Mouse (Mus musculus): ENCODE results near the gene Zswim2.
"Not testable (repeated sequence)": the region's sequence is repeated elsewhere in the genome, so short reads cannot be mapped to it uniquely, and the experiment has no call there.

Zswim2 gene

DNA sequence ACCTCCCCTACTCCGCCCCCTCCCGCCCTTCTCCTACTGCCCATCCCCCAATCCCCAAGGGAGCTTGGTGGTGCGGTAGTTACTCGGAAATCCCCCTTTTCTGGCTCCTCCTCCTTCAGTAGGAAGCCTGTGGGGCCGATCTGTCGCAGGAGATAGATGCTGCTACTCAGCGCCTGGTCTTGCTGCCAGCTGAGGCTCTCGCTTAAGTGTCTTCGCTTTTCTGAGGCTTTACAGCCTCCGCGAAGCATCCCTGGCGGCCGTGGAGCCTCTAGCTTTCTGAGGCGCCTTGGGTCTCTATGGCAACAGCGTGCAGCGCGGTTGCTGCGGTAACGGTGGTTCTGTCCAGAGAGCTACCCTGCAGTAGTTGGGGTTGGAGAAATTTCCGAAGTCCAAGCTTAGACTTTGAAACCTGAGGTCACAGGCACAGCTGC lies at the start of gene Zswim2:
TSS of gene Zswim2 (minus strand) at position 298 of the 431 bp plus-strand sequence.
- DNase-seq = peak; percentile 36

DNA sequence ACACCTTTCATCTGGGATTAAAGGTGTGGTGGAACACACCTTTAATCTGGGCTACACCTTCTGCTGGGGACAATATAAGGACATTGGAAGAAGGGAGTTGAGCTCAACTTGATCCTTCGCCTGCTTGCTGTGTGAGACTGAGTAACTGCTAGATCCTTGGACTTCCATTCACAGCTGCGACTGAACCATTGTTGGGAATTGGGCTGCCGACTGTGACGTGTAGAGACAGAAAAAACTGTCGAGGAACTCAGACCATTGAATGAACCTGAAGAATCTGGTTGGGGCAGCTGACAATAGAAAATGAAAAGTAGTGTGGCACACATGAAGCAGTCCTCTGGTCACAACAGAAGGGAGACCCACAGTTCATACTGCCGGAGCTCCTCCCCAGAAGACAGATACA lies 49.2 kb upstream of the Zswim2 start, which contains the start of gene Gm13691:
TSS of gene Gm13691 (plus strand) at position 301 of the 400 bp plus-strand sequence.
- not testable (repeated sequence) for DNase-seq

DNA sequence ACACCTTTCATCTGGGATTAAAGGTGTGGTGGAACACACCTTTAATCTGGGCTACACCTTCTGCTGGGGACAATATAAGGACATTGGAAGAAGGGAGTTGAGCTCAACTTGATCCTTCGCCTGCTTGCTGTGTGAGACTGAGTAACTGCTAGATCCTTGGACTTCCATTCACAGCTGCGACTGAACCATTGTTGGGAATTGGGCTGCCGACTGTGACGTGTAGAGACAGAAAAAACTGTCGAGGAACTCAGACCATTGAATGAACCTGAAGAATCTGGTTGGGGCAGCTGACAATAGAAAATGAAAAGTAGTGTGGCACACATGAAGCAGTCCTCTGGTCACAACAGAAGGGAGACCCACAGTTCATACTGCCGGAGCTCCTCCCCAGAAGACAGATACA lies 43.4 kb upstream of the Zswim2 start, which contains the start of gene Gm13697:
TSS of gene Gm13697 (plus strand) at position 301 of the 400 bp plus-strand sequence.
- not testable (repeated sequence) for DNase-seq

DNA sequence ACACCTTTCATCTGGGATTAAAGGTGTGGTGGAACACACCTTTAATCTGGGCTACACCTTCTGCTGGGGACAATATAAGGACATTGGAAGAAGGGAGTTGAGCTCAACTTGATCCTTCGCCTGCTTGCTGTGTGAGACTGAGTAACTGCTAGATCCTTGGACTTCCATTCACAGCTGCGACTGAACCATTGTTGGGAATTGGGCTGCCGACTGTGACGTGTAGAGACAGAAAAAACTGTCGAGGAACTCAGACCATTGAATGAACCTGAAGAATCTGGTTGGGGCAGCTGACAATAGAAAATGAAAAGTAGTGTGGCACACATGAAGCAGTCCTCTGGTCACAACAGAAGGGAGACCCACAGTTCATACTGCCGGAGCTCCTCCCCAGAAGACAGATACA lies 37.6 kb upstream of the Zswim2 start, which contains the start of gene Gm13694:
TSS of gene Gm13694 (plus strand) at position 301 of the 400 bp plus-strand sequence.
- not testable (repeated sequence) for DNase-seq

DNA sequence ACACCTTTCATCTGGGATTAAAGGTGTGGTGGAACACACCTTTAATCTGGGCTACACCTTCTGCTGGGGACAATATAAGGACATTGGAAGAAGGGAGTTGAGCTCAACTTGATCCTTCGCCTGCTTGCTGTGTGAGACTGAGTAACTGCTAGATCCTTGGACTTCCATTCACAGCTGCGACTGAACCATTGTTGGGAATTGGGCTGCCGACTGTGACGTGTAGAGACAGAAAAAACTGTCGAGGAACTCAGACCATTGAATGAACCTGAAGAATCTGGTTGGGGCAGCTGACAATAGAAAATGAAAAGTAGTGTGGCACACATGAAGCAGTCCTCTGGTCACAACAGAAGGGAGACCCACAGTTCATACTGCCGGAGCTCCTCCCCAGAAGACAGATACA lies 31.8 kb upstream of the Zswim2 start, which contains the start of gene Gm13696:
TSS of gene Gm13696 (plus strand) at position 301 of the 400 bp plus-strand sequence.
- DNase-seq = not testable (repeated sequence)

- not testable (repeated sequence) for DNase-seq
Measured at GRCm38 (mm10) chr2:83967013-83967412, 26.0 kb upstream of the Zswim2 start, which contains the start of gene Gm13695. Gene Gm13695, plus strand, starts transcription at chr2:83967313.

DNA sequence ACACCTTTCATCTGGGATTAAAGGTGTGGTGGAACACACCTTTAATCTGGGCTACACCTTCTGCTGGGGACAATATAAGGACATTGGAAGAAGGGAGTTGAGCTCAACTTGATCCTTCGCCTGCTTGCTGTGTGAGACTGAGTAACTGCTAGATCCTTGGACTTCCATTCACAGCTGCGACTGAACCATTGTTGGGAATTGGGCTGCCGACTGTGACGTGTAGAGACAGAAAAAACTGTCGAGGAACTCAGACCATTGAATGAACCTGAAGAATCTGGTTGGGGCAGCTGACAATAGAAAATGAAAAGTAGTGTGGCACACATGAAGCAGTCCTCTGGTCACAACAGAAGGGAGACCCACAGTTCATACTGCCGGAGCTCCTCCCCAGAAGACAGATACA lies 20.2 kb upstream of the Zswim2 start, which contains the start of gene Gm13693:
TSS of gene Gm13693 (plus strand) at position 301 of the 400 bp plus-strand sequence.
- DNase-seq = not testable (repeated sequence)

DNA sequence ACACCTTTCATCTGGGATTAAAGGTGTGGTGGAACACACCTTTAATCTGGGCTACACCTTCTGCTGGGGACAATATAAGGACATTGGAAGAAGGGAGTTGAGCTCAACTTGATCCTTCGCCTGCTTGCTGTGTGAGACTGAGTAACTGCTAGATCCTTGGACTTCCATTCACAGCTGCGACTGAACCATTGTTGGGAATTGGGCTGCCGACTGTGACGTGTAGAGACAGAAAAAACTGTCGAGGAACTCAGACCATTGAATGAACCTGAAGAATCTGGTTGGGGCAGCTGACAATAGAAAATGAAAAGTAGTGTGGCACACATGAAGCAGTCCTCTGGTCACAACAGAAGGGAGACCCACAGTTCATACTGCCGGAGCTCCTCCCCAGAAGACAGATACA lies 14.4 kb upstream of the Zswim2 start, which contains the start of gene Gm13698:
TSS of gene Gm13698 (plus strand) at position 301 of the 400 bp plus-strand sequence.
- DNase-seq = not testable (repeated sequence)

DNA sequence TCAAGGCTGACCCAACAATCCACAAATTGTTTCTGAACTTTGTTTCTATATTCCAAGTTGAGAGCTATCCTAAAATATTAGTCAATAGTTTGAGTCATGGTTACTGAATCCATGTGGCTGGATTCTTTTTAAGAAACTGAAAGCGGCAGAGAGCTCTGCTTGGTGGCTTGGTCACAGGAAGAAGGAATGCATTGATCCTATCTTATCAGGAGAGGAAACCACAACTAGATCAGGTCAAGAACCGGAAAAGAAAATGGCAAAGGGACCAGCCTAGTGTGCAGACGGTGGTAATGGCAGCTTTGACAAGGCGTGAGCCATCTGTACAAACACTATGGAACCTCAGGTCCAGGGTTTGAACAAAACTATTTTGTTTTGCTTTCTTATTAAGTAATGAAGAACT lies 764 bp upstream of the Zswim2 start:
- no peak for DNase-seq

DNA sequence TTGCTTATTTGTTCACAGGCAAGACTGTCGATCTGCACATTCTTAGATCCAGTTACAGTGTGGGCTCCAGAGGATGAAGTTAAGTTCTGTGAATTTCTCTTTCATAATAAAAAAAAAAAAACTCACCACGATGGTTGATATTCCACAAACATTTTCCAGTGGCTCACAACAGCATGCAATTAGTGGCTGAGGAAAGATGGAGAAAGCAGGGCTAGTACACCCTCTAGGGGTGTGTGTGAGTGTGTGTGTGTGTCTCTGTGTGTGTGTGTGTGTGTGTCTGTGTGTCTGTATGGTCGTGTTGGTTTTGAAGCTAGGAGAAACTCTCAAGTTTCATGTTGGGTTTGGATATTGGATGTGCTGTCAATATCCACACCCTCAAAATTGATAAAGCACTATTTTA lies 350 bp upstream of the Zswim2 start:
- no peak for DNase-seq

DNA sequence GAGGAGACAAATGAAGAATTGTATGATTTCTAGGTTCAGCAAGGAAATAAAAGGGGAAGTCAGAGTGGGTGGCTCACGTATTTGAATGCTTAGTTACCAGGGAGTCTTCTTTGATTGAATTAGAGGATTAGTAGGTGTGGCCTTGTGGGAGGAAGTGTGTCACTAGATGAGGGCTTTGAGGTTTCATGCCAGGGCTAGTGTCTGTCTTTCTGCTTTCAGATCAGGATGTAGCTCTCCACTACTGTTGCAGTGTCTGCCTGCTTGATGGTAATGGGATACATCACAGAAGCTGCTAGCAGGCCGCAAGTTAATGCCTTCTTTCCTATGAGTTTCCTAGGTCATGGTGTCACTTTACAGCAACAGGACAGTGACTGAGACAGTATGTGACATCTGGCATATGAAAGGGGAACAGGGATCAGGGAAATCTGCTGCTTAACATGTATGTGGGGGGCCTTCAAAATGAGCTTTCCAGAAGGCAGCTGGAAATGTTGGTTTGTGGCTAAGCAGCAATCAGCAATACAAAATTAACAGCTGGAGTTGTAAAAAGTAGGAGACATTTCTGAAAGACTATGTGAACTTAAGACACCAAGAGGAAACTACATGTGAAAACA lies 11.4 kb downstream of the Zswim2 start:
- DNase-seq = no peak

DNA sequence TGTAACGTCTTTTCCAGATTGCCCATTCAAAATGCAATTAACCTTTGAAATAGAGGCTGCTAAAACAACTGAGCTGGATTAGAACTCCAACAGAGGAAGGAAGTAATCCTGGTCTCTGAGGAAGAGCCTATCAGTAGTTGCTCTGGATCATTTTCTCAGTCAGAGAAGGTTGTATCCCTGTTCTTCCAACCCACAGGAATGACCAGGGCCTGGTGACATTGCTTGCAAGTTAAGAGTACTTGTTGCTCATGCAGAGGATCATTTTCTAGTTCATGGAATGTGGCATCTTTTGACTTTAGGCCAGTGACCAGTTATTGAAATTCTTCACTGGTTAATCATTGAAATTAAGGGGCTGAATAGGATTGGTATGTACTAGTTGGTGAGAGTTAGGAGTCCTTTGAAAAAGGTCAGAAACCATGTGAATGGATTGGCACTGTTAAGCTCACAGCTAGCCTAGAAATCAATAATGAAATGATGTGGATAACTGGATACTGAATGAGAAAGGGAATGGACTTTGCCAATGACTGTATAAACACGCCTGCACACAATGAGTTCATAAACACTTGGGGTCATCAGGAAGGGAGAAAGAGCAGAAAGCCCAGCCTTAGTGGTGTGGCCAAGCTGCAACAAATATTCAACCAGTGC lies 39.0 kb downstream of the Zswim2 start:
- no peak for DNase-seq

DNA sequence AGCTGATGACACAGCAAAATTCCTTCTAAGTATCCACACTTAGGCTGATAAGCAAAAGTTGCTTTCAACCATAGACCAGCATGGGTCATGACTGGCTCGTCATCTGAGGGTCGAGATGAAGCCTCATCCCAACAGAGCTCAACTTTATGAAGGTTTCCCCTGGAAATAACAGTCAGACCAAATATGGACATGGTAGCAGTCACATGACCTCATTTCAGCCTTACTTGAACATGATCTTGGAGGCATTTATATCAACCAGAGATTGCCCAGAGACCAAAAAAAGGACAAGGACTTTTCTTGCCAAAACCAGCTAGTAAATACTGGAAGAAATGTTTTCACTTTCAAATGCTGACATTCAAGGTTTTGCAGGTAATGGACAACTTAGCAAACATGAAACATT lies 47.3 kb downstream of the Zswim2 start:
- no peak for DNase-seq

DNA sequence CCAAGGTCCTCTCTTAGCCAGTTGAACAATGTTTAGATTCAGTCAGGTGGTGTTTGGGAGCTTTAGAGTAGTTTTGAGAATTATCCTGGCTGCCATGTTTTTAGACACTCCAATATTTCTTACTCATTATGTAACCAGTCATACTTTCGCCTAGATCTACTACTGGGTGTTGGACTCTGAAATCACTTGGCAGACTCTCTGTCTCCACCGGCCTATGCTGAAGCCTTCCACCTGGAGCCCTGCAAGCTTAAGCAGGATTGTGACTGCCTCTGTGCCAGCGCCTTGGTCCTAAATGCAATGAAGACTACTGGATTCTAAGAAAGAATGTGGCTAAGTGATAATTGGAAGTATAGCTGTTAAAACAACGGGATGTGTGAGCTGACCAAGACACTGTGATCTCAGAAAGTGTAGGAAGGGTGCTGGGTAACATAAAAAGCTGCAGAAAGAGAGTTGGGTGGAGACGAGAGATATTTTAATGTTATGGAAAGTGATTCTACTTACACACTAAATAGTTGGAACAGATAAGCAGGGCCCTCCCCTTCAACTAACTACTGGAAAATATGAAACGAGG lies 57.1 kb downstream of the Zswim2 start:
- no peak for DNase-seq

Data from lung, postnatal 10 days (tissue).